Comparison of ENCODE assay signal across 33 mouse cellular contexts in genomic region chr7:25384318-25384717, GRCm38 (mm10). TPM values are rescaled to one million over a fixed set of nuclear protein-coding genes. Genes with fewer than 3 reads are reported as not detected.
DNase-seq lines count a peak whose midpoint lies in the region; ATAC-seq and TF ChIP-seq lines count a peak whose summit lies in the region.
"Had no signal": no experiment of that assay in that cellular context is flagged by ENCODE, and none has a peak within 500 bp of the region (broad histone marks: within the 10 kb centered on the region; RNA-seq: fewer than 3 reads in every experiment).

No protein-coding gene starts in this region.

- peaks cover 5% of the 10 kb centered on the region; the same call in 1 of the 2 replicates for H3K27me3 ChIP-seq in embryonic facial prominence, embryonic 12.5 days
- H3K27me3 ChIP-seq in embryonic facial prominence, embryonic 10.5 days (replicated peaks; ENCODE audit: low read depth, poor library complexity, severe bottlenecking): peaks cover 32% of the 10 kb centered on the region
- H3K27me3 ChIP-seq: embryonic facial prominence, embryonic 15.5 days had no signal

- H3K9ac ChIP-seq in embryonic facial prominence, embryonic 12.5 days: peak overlapping the region; percentile 33; the same call in 1 of the 2 replicates
- H3K9ac ChIP-seq: embryonic facial prominence, embryonic 15.5 days; forebrain, postnatal 0 days; hindbrain, embryonic 15.5 days had no signal

- no peak for TF ChIP-seq CTCF in bone marrow, adult 2 months (IDR thresholded peaks at IDR 0.05; ENCODE audit: control insufficient read depth, insufficient read depth, low read length)

- no peak overlapping the region for H3K27ac ChIP-seq in embryonic facial prominence, embryonic 12.5 days
- H3K27ac ChIP-seq in embryonic facial prominence, embryonic 10.5 days (replicated peaks): no peak overlapping the region
- H3K27ac ChIP-seq in bone marrow, adult 2 months (ENCODE audit: control insufficient read depth, insufficient read depth, low read depth, low read length, poor library complexity): peak overlapping the region; percentile 74; the same call in 1 of the 2 replicates
- H3K27ac ChIP-seq: embryonic facial prominence, embryonic 15.5 days; hindbrain, embryonic 15.5 days had no signal

- H3K4me1 ChIP-seq in embryonic facial prominence, embryonic 12.5 days: peaks cover 8% of the 10 kb centered on the region; the same call in 1 of the 2 replicates
- peaks cover 16% of the 10 kb centered on the region for H3K4me1 ChIP-seq in embryonic facial prominence, embryonic 10.5 days
- peaks cover 11% of the 10 kb centered on the region for H3K4me1 ChIP-seq in bone marrow, adult 2 months (ENCODE audit: control insufficient read depth, insufficient read depth, low read length)

- DNase-seq in embryonic facial prominence, embryonic 10.5 days (ENCODE audit: low spot score): no peak
- peak; percentile 25 for DNase-seq in adipocyte (ENCODE audit: low spot score)
- no peak for DNase-seq in layer of hippocampus, postnatal 10 days (ENCODE audit: low spot score in 2 of 2)
- DNase-seq in layer of hippocampus, postnatal 36 days: no peak
- DNase-seq: adrenal gland, adult 8-10 months; cerebellum, adult 2 months; embryo, embryonic 11 days; forebrain, postnatal 0 days; heart, postnatal 36 days; kidney, adult 2 months had no signal

- H3K4me2 ChIP-seq in embryonic facial prominence, embryonic 12.5 days (replicated peaks): no peak overlapping the region
- H3K4me2 ChIP-seq: embryonic facial prominence, embryonic 15.5 days; heart, embryonic 11.5 days; hindbrain, embryonic 15.5 days had no signal

- H3K4me3 ChIP-seq in embryonic facial prominence, embryonic 12.5 days: no peak overlapping the region
- H3K4me3 ChIP-seq in embryonic facial prominence, embryonic 10.5 days: no peak overlapping the region
- H3K4me3 ChIP-seq in bone marrow, adult 2 months (replicated peaks; ENCODE audit: control insufficient read depth, low read depth, low read length): no peak overlapping the region
- H3K4me3 ChIP-seq: embryonic facial prominence, embryonic 15.5 days; hindbrain, embryonic 15.5 days had no signal

- WGBS in embryonic facial prominence, embryonic 12.5 days: 88% methylated on average over 13 of the region's 13 CpGs
- 88% methylated on average over 13 of the region's 13 CpGs for WGBS in embryonic facial prominence, embryonic 10.5 days
- WGBS in bone marrow, adult 2 months: 73% methylated on average over 13 of the region's 13 CpGs

- no peak for TF ChIP-seq POLR2A in bone marrow, adult 2 months (IDR thresholded peaks at IDR 0.05; ENCODE audit: borderline replicate concordance, control insufficient read depth, low read depth, low read length)

- no peaks in the 10 kb centered on the region for H3K9me3 ChIP-seq in embryonic facial prominence, embryonic 12.5 days
- no peaks in the 10 kb centered on the region for H3K9me3 ChIP-seq in embryonic facial prominence, embryonic 10.5 days
- H3K9me3 ChIP-seq: embryonic facial prominence, embryonic 15.5 days; hindbrain, embryonic 15.5 days had no signal

- ATAC-seq in embryonic facial prominence, embryonic 12.5 days (ENCODE audit: insufficient number of reproducible peaks, insufficient read depth, low FRiP score, low TSS enrichment): no peak
- ATAC-seq: CD4-positive, CD25-positive, alpha-beta regulatory T cell, adult 4 months; forebrain, embryonic 14.5 days; forebrain, postnatal 0 days; intestine, postnatal 0 days had no signal

- peaks cover 71% of the 10 kb centered on the region for H3K36me3 ChIP-seq in embryonic facial prominence, embryonic 12.5 days
- peaks cover 68% of the 10 kb centered on the region for H3K36me3 ChIP-seq in embryonic facial prominence, embryonic 10.5 days (replicated peaks)

RNA-seq across cellular contexts. Expression of gene Lipe, which starts 14.2 kb away (rescaled TPM):
- 10.9 and 11.9 TPM in 2 replicates for polyA plus RNA-seq in embryonic facial prominence, embryonic 12.5 days (2016; fragmentation: Nextera tagmentation; extraction: Ambion mirVana)
- 7.8 and 11.6 TPM in 2 replicates for polyA plus RNA-seq in embryonic facial prominence, embryonic 10.5 days (2016; fragmentation: Nextera tagmentation; extraction: Ambion mirVana)
- 195 and 311 TPM in 2 replicates for polyA plus RNA-seq in bone marrow, adult 2 months (2011; ENCODE audit: insufficient read depth, insufficient read length, low replicate concordance, missing spikeins)
- 1 to 10 TPM; 5.5 to 6.8 TPM for total RNA-seq in layer of hippocampus, postnatal 10 days (2021)
- total RNA-seq in layer of hippocampus, postnatal 36 days (2021): 10 to 100 TPM in 1 of 2 experiments, 1 to 10 TPM in 1; 7.3 to 10.4 TPM

RNA-seq across cellular contexts. Expression of gene Cnfn, which starts 14.8 kb away (rescaled TPM):
- polyA plus RNA-seq in embryonic facial prominence, embryonic 12.5 days (2016; fragmentation: Nextera tagmentation; extraction: Ambion mirVana): 0.86 TPM in 1 of 2 replicates, not detected in the other
- polyA plus RNA-seq in embryonic facial prominence, embryonic 10.5 days (2016; fragmentation: Nextera tagmentation; extraction: Ambion mirVana): not detected in 2 replicates
- not detected in 2 replicates for polyA plus RNA-seq in bone marrow, adult 2 months (2011; ENCODE audit: insufficient read depth, insufficient read length, low replicate concordance, missing spikeins)
- total RNA-seq in layer of hippocampus, postnatal 10 days (2021): not detected
- total RNA-seq in layer of hippocampus, postnatal 36 days (2021): not detected
- total RNA-seq: adrenal gland, adult 8-10 months; adrenal gland, postnatal 4 days; forebrain, postnatal 0 days; gastrocnemius, adult 8-10 months; gastrocnemius, postnatal 25 days; granulocyte monocyte progenitor cell, adult 5-6 weeks; heart, adult 8-10 months; heart, postnatal 36 days; MEL had no signal
- polyA plus RNA-seq: brain, embryonic 14.5 days; CD4-positive, CD25-positive, alpha-beta regulatory T cell, adult 4 months; cerebellum, adult 2 months; cortical plate, adult 2 months; forebrain, embryonic 14.5 days; forebrain, postnatal 0 days; frontal cortex, adult 2 months; heart, embryonic 11.5 days; heart, embryonic 14.5 days; heart, postnatal 0 days; hindbrain, embryonic 11.5 days; hindbrain, embryonic 15.5 days; intestine, embryonic 14.5 days; kidney, adult 2 months had no signal

RNA-seq across cellular contexts. Expression of gene Cxcl17, which starts 28.4 kb away (rescaled TPM):
- polyA plus RNA-seq in embryonic facial prominence, embryonic 12.5 days (2016; fragmentation: Nextera tagmentation; extraction: Ambion mirVana): 0.59 and 1.1 TPM in 2 replicates
- 0.69 and 0.75 TPM in 2 replicates for polyA plus RNA-seq in embryonic facial prominence, embryonic 10.5 days (2016; fragmentation: Nextera tagmentation; extraction: Ambion mirVana)
- not detected in 2 replicates for polyA plus RNA-seq in bone marrow, adult 2 months (2011; ENCODE audit: insufficient read depth, insufficient read length, low replicate concordance, missing spikeins)
- total RNA-seq in layer of hippocampus, postnatal 10 days (2021): not detected
- total RNA-seq in layer of hippocampus, postnatal 36 days (2021): not detected
- total RNA-seq: adrenal gland, adult 8-10 months; adrenal gland, postnatal 4 days; forebrain, postnatal 0 days; gastrocnemius, adult 8-10 months; gastrocnemius, postnatal 25 days; granulocyte monocyte progenitor cell, adult 5-6 weeks; heart, adult 8-10 months; heart, postnatal 36 days; MEL had no signal
- polyA plus RNA-seq: brain, embryonic 14.5 days; C2C12; CD4-positive, CD25-positive, alpha-beta regulatory T cell, adult 4 months; cerebellum, adult 2 months; cortical plate, adult 2 months; embryonic facial prominence, embryonic 11.5 days; forebrain, embryonic 14.5 days; frontal cortex, adult 2 months; heart, embryonic 11.5 days; hindbrain, embryonic 11.5 days; intestine, embryonic 14.5 days had no signal

Comparison
In these comparisons a context has a peak if more than half of its experiments do, and no peak if none do; other contexts are left out.
1. RNA of gene Lipe, which starts 14.2 kb away (polyA plus RNA-seq): 195 to 311 TPM in bone marrow, adult 2 months; 10.9 to 11.9 TPM in embryonic facial prominence, embryonic 12.5 days and 7.8 to 11.6 TPM in embryonic facial prominence, embryonic 10.5 days; every median in the first group is over 10 times any median in the second.